Mouse (Mus musculus) kidney, adult 18-20 months (tissue): Measurements from ENCODE around the gene Snx13.

ENCODE experiments used
- DNase-seq: peaks from one replicate; pipeline ENCODE4 v3.0.0; 2021

The Snx13 gene

GRCm38 (mm10) chr12:35191698-35192425 lies 144.9 kb downstream of the Snx13 start:
- peak; percentile 67 for DNase-seq

- no peak for DNase-seq
Observed at GRCm38 (mm10) chr12:35192426-35192769, 145.4 kb downstream of the Snx13 start.
